Mouse (Mus musculus) kidney, postnatal 4 days (tissue): ENCODE results near the gene Itpk1.

Experiments used
- DNase-seq, 2 experiments: peaks; one replicate each; pipeline ENCODE4 v3.0.0; 2021; ENCODE audit warnings: mixed read lengths in 2 of 2

Gene Itpk1

GRCm38 (mm10) chr12:102622302-102622842, 82.4 kb downstream of the Itpk1 start:
- no peak for DNase-seq

GRCm38 (mm10) chr12:102621811-102622210, 82.9 kb downstream of the Itpk1 start:
- DNase-seq: no peak

- DNase-seq: no peak
Observed at GRCm38 (mm10) chr12:102621205-102621604, 83.5 kb downstream of the Itpk1 start.

- peak; percentile 46 to 67 for DNase-seq
Observed at GRCm38 (mm10) chr12:102619908-102620307, 84.8 kb downstream of the Itpk1 start.

GRCm38 (mm10) chr12:102618085-102618484, 86.6 kb downstream of the Itpk1 start:
- no peak for DNase-seq

GRCm38 (mm10) chr12:102616843-102617519, 87.7 kb downstream of the Itpk1 start:
- no peak for DNase-seq

- no peak for DNase-seq
Observed at GRCm38 (mm10) chr12:102616201-102616600, 88.5 kb downstream of the Itpk1 start.

GRCm38 (mm10) chr12:102613411-102613810, 91.3 kb downstream of the Itpk1 start:
- DNase-seq: no peak

- DNase-seq: no peak
Observed at GRCm38 (mm10) chr12:102612431-102612830, 92.3 kb downstream of the Itpk1 start.

- no peak for DNase-seq
Observed at GRCm38 (mm10) chr12:102610927-102611326, 93.8 kb downstream of the Itpk1 start.

- no peak for DNase-seq
Observed at GRCm38 (mm10) chr12:102607808-102608517, 96.8 kb downstream of the Itpk1 start.

- DNase-seq: no peak
Observed at GRCm38 (mm10) chr12:102607066-102607465, 97.7 kb downstream of the Itpk1 start.

- no peak for DNase-seq
Observed at GRCm38 (mm10) chr12:102605607-102606006, 99.1 kb downstream of the Itpk1 start.

GRCm38 (mm10) chr12:102602255-102603041, 102.3 kb downstream of the Itpk1 start:
- DNase-seq: no peak

GRCm38 (mm10) chr12:102601847-102602246, 102.9 kb downstream of the Itpk1 start:
- no peak for DNase-seq

GRCm38 (mm10) chr12:102600345-102600744, 104.4 kb downstream of the Itpk1 start:
- DNase-seq: peak in 1 of 2 experiments; percentile 54

GRCm38 (mm10) chr12:102599801-102600200, 104.9 kb downstream of the Itpk1 start:
- DNase-seq: peak; percentile 83 to 89

GRCm38 (mm10) chr12:102598535-102598934, 106.2 kb downstream of the Itpk1 start:
- DNase-seq: no peak

- DNase-seq: peak; percentile 75 to 80
Observed at GRCm38 (mm10) chr12:102597466-102597865, 107.3 kb downstream of the Itpk1 start.

- DNase-seq: peak in 1 of 2 experiments; percentile 40
Observed at GRCm38 (mm10) chr12:102596410-102596809, 108.3 kb downstream of the Itpk1 start.

GRCm38 (mm10) chr12:102594627-102595026, 110.1 kb downstream of the Itpk1 start:
- peak in 1 of 2 experiments; percentile 45 for DNase-seq

- DNase-seq: peak; percentile 68 to 80
Observed at GRCm38 (mm10) chr12:102593699-102594098, 111.0 kb downstream of the Itpk1 start.
